Mouse (Mus musculus) lung, postnatal 4 days (tissue): ENCODE measurements around the gene Insl3.

ENCODE experiments used
- DNase-seq, 2 experiments: peaks; one replicate each; pipeline ENCODE4 v3.0.0; 2021

The Insl3 gene

GRCm38 (mm10) chr8:71689028-71689427, at the start of gene Insl3:
Gene Insl3 (plus strand): TSS chr8:71689214.
- peak in 1 of 2 experiments; percentile 23 for DNase-seq

GRCm38 (mm10) chr8:71639318-71639717, 49.7 kb upstream of the Insl3 start:
- DNase-seq, result no peak

DNA sequence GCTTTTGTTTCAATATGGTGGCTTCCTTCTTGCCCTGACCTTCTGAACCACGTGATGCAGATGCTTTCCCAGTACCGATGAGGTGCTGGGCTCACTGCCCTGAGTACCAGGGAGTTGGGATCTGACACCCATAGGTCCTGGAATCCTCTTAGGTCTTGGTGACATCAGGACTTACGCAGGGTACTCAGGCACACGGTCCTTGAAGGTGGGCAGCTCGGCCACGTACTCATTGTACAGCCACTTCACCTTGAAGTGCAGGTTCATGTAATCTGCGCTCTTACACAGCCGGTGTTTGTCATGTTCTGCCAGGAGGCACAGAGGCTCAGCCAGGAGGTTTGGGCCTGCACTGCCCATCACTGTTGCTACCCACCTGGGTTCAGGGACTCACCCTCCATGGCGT, 43.5 kb upstream of the Insl3 start:
- no peak for DNase-seq

DNA sequence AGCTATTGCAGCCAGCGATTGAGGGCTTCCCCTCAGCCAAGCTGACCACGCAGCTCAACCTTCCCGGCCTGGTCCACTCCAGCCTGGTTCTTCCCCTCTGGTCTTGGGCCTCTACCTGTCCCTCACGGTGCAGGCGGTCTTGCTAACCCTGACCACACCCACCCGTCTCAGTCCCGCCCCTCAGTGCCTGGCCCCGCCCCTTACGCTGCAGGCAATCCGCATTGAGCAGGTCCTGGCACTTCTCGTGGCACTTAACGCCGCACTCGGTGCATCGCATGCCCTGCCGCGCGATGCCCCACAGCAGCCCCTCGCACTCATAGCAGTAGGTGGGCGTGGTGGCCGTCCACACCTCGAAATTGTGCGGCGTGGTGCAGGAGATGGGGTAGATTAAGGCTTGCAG, 34.4 kb upstream of the Insl3 start:
- peak in 1 of 2 experiments; percentile 51 for DNase-seq

GRCm38 (mm10) chr8:71657816-71658215, 31.2 kb upstream of the Insl3 start:
- no peak for DNase-seq

DNA sequence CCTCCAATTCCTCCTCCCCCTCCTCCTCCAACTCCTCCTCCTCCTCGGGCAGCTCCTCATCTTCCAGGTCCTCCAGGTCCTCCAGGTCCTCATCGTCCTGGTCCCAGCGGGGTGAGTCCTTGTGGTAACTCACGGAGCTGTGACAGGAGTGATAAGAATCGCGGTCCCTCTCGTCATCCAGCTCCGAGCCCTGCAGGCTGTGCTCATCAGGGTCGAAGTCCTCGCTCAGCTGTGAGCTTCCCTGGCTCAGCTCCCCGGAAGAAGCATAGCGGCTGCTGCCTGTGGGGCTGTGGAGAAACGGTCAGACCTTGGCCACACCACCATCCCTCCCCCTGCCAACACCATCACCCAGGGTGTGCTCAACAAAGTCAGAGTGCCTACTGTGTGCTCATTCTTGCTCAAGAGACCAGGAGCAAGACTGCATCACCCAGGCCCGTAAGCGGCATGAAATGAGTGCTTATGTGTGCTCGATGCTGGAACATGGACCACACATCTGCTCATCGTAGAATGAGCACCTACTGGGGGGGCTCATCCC, 30.4 kb upstream of the Insl3 start:
- no peak for DNase-seq

- DNase-seq, result no peak
These were observed 29.3 kb upstream of the Insl3 start for GRCm38 (mm10) chr8:71659751-71660150.

GRCm38 (mm10) chr8:71660325-71661120, 28.5 kb upstream of the Insl3 start:
- peak; percentile 80 to 89 for DNase-seq

- peak; percentile 77 to 80 for DNase-seq
These were observed 23.5 kb upstream of the Insl3 start for GRCm38 (mm10) chr8:71665331-71666130.

- no peak for DNase-seq
These were observed 22.2 kb upstream of the Insl3 start for GRCm38 (mm10) chr8:71666855-71667254.

- DNase-seq, result no peak
These were observed 21.8 kb upstream of the Insl3 start for GRCm38 (mm10) chr8:71667256-71667655.

GRCm38 (mm10) chr8:71668220-71668975, 20.6 kb upstream of the Insl3 start:
- peak; percentile 55 to 61 for DNase-seq

- DNase-seq, result no peak
These were observed 18.8 kb upstream of the Insl3 start for GRCm38 (mm10) chr8:71670198-71670597.

DNA sequence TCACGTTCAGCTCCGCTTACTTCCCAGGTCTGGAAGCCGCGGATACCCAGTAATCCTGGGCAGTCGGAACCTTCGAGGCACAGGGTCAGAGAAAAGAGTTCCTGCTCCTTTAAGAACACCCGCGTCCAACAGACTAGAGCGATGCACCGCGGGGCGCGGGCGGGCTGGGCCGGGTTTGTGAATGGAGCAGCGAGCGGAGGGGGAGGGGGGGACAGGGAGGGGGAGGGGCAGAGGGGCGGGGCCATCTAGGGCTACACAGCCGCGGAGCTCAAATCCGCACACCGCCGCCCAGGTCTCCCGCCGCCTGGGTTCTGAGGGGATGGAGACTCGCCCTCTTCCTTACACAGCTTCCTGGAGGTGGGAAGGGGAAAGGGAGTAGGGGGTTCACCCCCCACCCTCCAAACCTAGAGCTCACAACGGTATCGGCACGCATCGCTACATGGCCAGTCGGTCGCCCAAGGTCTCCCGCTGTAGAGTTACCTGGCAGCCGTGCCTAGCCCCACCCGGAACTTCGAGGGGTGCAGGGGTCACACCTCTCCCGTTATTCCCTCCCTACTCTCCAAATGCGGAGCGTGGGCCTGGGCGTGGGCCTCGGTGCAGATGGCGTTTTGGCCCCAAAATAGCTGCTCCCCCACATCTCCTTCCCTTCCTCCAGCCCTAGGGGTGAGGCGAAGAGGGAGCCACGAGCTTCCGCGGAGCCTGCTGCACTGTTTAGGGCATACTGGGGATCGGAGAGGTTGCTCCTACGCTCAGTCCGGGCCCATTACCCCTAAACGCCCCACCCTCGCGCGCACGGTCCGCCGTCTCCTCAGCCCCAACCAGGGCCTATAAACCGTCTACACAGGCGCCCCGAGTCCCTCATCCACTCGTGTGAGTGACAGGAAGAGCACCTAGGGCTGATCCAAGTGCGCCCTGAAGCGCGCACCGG, 18.1 kb upstream of the Insl3 start:
- no peak for DNase-seq

DNA sequence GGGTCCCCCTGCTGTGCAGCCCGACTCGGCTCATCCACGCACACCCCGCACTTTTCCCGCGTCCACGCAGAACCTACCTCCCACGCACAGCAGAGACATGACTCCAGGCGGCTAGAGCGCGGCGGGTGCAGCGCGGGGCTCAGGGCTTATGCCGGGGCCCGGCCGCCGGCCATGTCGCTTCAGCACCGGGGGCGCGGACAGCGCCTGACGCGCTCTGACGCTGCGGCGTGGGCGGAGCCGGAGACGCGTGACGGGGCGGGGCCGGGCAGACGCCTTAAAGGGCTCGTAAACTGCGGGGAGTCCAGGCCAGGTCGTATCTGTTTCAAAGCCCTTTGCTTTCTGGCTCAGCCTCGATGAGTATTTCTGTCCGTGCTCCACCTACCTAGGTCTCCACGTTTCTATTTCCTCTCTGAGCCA, 17.5 kb upstream of the Insl3 start, which contains the start of gene Unc13a:
Gene Unc13a (minus strand): TSS at position 209 of the 417 bp plus-strand sequence.
- DNase-seq, result peak; percentile 90 to 93

DNA sequence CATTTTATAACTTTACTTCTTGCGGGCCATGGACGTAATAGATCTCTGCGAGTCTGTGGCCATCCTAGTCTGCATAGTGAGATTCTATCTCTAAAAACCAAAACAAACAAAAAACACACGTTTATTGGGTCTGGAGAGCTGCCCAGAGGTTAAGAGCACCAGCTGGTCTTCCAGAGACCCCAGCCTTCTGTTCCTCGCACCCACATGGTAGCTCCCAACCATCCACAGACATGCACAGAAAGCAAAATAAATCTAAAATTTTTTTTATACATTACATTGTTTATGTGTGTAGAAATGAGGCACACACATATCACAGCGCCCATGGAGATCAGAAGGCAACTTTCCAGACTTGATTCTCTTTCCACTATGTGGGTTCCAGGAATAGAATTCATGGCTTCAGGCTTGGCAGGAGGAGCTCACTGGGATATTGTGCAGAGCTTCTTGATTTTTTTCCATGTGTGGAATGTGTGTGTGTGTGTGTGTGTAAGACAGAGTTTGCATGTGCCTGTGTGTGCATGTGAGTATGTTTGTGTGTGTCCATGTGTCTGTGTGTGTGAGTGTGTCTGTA, 16.8 kb upstream of the Insl3 start:
- no peak for DNase-seq

DNA sequence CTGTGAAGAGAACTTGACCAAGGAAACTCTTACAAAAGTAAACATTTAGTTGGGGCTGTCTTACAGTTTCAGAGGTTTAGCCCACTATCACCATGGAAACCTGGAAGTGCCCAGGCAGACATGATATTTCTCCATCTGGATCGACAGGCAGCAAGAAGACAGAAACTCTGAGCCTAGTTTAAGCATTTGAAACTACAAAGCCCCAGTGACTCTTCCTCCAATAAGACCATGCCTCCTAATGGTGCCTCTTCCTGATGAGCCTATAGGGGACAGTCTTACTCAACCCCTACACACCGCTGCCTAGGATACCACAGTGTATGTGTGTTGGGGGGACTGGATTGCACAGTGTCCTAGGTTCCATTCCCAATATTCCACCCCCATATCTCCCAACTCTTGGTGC, 14.9 kb upstream of the Insl3 start:
- DNase-seq, result no peak

- no peak for DNase-seq
These were observed 13.5 kb upstream of the Insl3 start for GRCm38 (mm10) chr8:71675456-71676019.

DNA sequence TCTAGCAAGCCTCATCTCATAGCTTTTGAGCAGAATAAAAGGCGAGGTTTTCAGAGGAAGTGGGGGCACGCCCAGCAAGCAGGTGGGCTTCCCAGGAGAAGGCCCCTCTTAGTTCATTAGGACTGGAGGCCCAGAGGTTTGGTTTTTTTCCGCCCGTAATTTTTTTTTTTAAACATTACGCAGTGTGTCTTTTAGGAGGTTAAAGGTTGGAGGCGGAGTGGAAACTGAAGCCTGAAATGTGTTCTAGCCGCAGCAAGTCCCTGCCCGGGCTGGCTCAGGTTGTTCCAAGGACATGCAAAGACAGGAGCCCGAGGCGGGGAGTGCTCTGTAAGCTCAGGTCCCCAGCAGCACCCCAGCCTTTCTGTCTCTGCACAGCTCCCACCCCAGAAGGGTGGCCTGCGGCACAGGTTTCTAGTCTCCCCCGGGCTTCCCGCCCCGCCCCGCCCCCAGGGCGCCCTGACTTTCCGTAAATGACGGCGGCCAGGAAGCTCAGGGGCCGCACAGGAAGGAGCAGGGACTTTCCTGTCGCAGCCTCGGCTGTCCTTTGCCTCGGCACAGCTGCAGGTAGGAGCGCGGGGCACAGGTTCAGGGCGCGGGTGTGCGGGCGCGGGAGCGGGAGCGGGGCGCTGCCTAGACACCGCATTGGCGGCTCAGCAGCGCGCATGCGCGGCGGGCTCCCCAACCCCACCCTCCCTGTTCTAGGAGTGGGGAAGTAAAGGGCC, 12.8 kb upstream of the Insl3 start, which contains the start of gene Jak3:
Gene Jak3 (plus strand): TSS at position 277 of the 722 bp plus-strand sequence.
- DNase-seq, result peak; percentile 68 to 72

GRCm38 (mm10) chr8:71676803-71677202, 12.2 kb upstream of the Insl3 start:
- no peak for DNase-seq
